Comparison of ENCODE assay signal across 25 mouse cellular contexts in genomic region chr1:138579207-138579606, GRCm38 (mm10). TPM values are rescaled to one million over a fixed set of nuclear protein-coding genes. Genes with fewer than 3 reads are reported as not detected.
DNase-seq lines count a peak whose midpoint lies in the region; ATAC-seq and TF ChIP-seq lines count a peak whose summit lies in the region.
"Had no signal": no experiment of that assay in that cellular context is flagged by ENCODE, and none has a peak within 500 bp of the region (broad histone marks: within the 10 kb centered on the region; RNA-seq: fewer than 3 reads in every experiment).

No protein-coding gene starts in this region.

- peaks cover 7% of the 10 kb centered on the region; the same call in 1 of the 2 replicates for H3K36me3 ChIP-seq in heart, embryonic 13.5 days
- no peaks in the 10 kb centered on the region for H3K36me3 ChIP-seq in midbrain, embryonic 10.5 days
- no peaks in the 10 kb centered on the region for H3K36me3 ChIP-seq in midbrain, embryonic 15.5 days (replicated peaks)
- H3K36me3 ChIP-seq in liver, embryonic 16.5 days (ENCODE audit: control insufficient read depth, insufficient read depth): no peaks in the 10 kb centered on the region
- H3K36me3 ChIP-seq: hindbrain, embryonic 12.5 days; intestine, embryonic 15.5 days; midbrain, embryonic 12.5 days had no signal

- no peak for ATAC-seq in heart, embryonic 13.5 days (ENCODE audit: extremely low read depth, insufficient number of reproducible peaks, low FRiP score, low TSS enrichment)
- ATAC-seq in midbrain, embryonic 15.5 days (replicated peaks): no peak
- ATAC-seq in liver, embryonic 16.5 days (ENCODE audit: low read depth): no peak
- ATAC-seq: activated CD4-positive, CD25-positive, alpha-beta regulatory T cell, adult 4 months; forebrain, embryonic 14.5 days; hindbrain, postnatal 0 days had no signal

- no peaks in the 10 kb centered on the region for H3K27me3 ChIP-seq in heart, embryonic 13.5 days (replicated peaks)
- H3K27me3 ChIP-seq in midbrain, embryonic 10.5 days (ENCODE audit: low read depth, poor library complexity, severe bottlenecking): no peaks in the 10 kb centered on the region
- H3K27me3 ChIP-seq in midbrain, embryonic 15.5 days (replicated peaks): no peaks in the 10 kb centered on the region
- H3K27me3 ChIP-seq in liver, embryonic 16.5 days (ENCODE audit: control insufficient read depth, insufficient read depth, low read depth, low read length): no peaks in the 10 kb centered on the region
- H3K27me3 ChIP-seq: hindbrain, embryonic 12.5 days; midbrain, embryonic 12.5 days had no signal

- WGBS in heart, embryonic 13.5 days: 57% methylated on average over 7 of the region's 7 CpGs
- WGBS in midbrain, embryonic 10.5 days: 93% methylated on average over 7 of the region's 7 CpGs
- WGBS in midbrain, embryonic 15.5 days: 84% methylated on average over 7 of the region's 7 CpGs
- 85% methylated on average over 7 of the region's 7 CpGs for WGBS in liver, embryonic 16.5 days (ENCODE audit: insufficient replicate concordance)
- 92% methylated on average over 7 of the region's 7 CpGs for WGBS in lung, adult 2 months

- TF ChIP-seq CTCF in lung, adult 2 months (IDR thresholded peaks at IDR 0.05; ENCODE audit: insufficient read depth, low read length): no peak

- H3K9me3 ChIP-seq in heart, embryonic 13.5 days: no peaks in the 10 kb centered on the region
- no peaks in the 10 kb centered on the region for H3K9me3 ChIP-seq in midbrain, embryonic 10.5 days (replicated peaks)
- H3K9me3 ChIP-seq in midbrain, embryonic 15.5 days: no peaks in the 10 kb centered on the region
- no peaks in the 10 kb centered on the region for H3K9me3 ChIP-seq in liver, embryonic 16.5 days (replicated peaks; ENCODE audit: control insufficient read depth, low read length)
- H3K9me3 ChIP-seq: hindbrain, embryonic 12.5 days; intestine, embryonic 15.5 days; midbrain, embryonic 12.5 days had no signal

- H3K4me1 ChIP-seq in heart, embryonic 13.5 days: peaks cover 44% of the 10 kb centered on the region
- peaks cover 9% of the 10 kb centered on the region; the same call in 1 of the 2 replicates for H3K4me1 ChIP-seq in midbrain, embryonic 10.5 days
- no peaks in the 10 kb centered on the region; the same call in 1 of the 2 replicates for H3K4me1 ChIP-seq in midbrain, embryonic 15.5 days
- peaks cover 19% of the 10 kb centered on the region for H3K4me1 ChIP-seq in liver, embryonic 16.5 days (ENCODE audit: control insufficient read depth, low read depth, low read length)
- peaks cover 7% of the 10 kb centered on the region; the same call in 1 of the 2 replicates for H3K4me1 ChIP-seq in lung, adult 2 months (ENCODE audit: control insufficient read depth, insufficient read depth, low read length)
- H3K4me1 ChIP-seq: hindbrain, embryonic 12.5 days; intestine, embryonic 15.5 days; midbrain, embryonic 12.5 days had no signal

- peak overlapping the region; percentile 35 for H3K4me2 ChIP-seq in heart, embryonic 13.5 days
- no peak overlapping the region for H3K4me2 ChIP-seq in midbrain, embryonic 15.5 days
- peak overlapping the region; percentile 31 for H3K4me2 ChIP-seq in liver, embryonic 16.5 days (ENCODE audit: low read depth, low read length)
- H3K4me2 ChIP-seq: hindbrain, embryonic 12.5 days; intestine, embryonic 15.5 days; midbrain, embryonic 12.5 days had no signal

- peak overlapping the region; percentile 50; the same call in 1 of the 2 replicates for H3K27ac ChIP-seq in heart, embryonic 13.5 days (replicated peaks)
- 0 out of 2 replicates have a peak overlapping the region, but pooled peaks have one; percentile 38 for H3K27ac ChIP-seq in midbrain, embryonic 10.5 days (replicated peaks)
- H3K27ac ChIP-seq in midbrain, embryonic 15.5 days: no peak overlapping the region
- H3K27ac ChIP-seq in liver, embryonic 16.5 days (ENCODE audit: low read length): no peak overlapping the region
- H3K27ac ChIP-seq: hindbrain, embryonic 12.5 days; hindbrain, postnatal 0 days; intestine, embryonic 15.5 days; kidney, postnatal 0 days; midbrain, embryonic 12.5 days had no signal

- TF ChIP-seq POLR2A in lung, adult 2 months (IDR thresholded peaks at IDR 0.05; ENCODE audit: borderline replicate concordance, extremely low read depth, low read depth, low read length): no peak

- DNase-seq in heart, adult 9 months (ENCODE audit: low spot score in 2 of 2): no peak
- no peak for DNase-seq in midbrain, embryonic 10.5 days (ENCODE audit: low spot score)
- DNase-seq in lung, adult 2 months: no peak
- DNase-seq: adrenal gland, adult 2 months; adrenal gland, postnatal 36 days; B cell, adult 2 months; cerebellum, adult 9-10 months; cerebellum, postnatal 36 days; heart, postnatal 36 days; kidney, adult 2 months; kidney, postnatal 4 days; left cerebral cortex, postnatal 4 days; lung, postnatal 36 days; retina, postnatal 1 day; right cerebral cortex, postnatal 14 days had no signal

- no peak overlapping the region for H3K9ac ChIP-seq in heart, embryonic 13.5 days
- no peak overlapping the region for H3K9ac ChIP-seq in midbrain, embryonic 15.5 days
- H3K9ac ChIP-seq in liver, embryonic 16.5 days (ENCODE audit: low read depth, low read length): no peak overlapping the region
- H3K9ac ChIP-seq: hindbrain, embryonic 12.5 days; intestine, embryonic 15.5 days; midbrain, embryonic 12.5 days had no signal

- H3K4me3 ChIP-seq in heart, embryonic 13.5 days: no peak overlapping the region
- no peak overlapping the region for H3K4me3 ChIP-seq in midbrain, embryonic 10.5 days
- H3K4me3 ChIP-seq in midbrain, embryonic 15.5 days: no peak overlapping the region
- no peak overlapping the region for H3K4me3 ChIP-seq in liver, embryonic 16.5 days (ENCODE audit: low read depth, low read length)
- H3K4me3 ChIP-seq in lung, adult 2 months (replicated peaks; ENCODE audit: extremely low read depth, low read depth, low read length): no peak overlapping the region
- H3K4me3 ChIP-seq: hindbrain, embryonic 12.5 days; intestine, embryonic 15.5 days; midbrain, embryonic 12.5 days had no signal

RNA-seq across cellular contexts. Expression of gene Nek7, which starts 40.7 kb away (rescaled TPM):
- 39.4 and 40.8 TPM in 2 replicates for polyA plus RNA-seq in heart, embryonic 13.5 days (2015; fragmentation: Nextera tagmentation; extraction: Ambion mirVana)
- polyA plus RNA-seq in midbrain, embryonic 10.5 days (2016; fragmentation: Nextera tagmentation; extraction: Ambion mirVana): 26.5 and 28.3 TPM in 2 replicates
- 17.8 and 21.4 TPM in 2 replicates for polyA plus RNA-seq in midbrain, embryonic 15.5 days (2015; fragmentation: Nextera tagmentation; extraction: Ambion mirVana)
- 15.3 and 15.4 TPM in 2 replicates for polyA plus RNA-seq in liver, embryonic 16.5 days (2015; fragmentation: Nextera tagmentation; extraction: Ambion mirVana)
- 13.6 and 17.3 TPM in 2 replicates for polyA plus RNA-seq in lung, adult 2 months (2012; rRNA removed)

Comparison
In these comparisons a context has a peak if more than half of its experiments do, and no peak if none do; other contexts are left out.
1. H3K27ac ChIP-seq: peak in heart, embryonic 13.5 days (single experiment) and midbrain, embryonic 10.5 days (single experiment); none in midbrain, embryonic 15.5 days (single experiment) and liver, embryonic 16.5 days (single experiment).